Mouse (Mus musculus) central nervous system, embryonic 18 days (tissue): ENCODE data around the gene Cts6. TPM values are rescaled to one million over a fixed set of nuclear protein-coding genes. Genes with fewer than 3 reads are reported as not detected.

Source experiments
- polyA plus RNA-seq: library from polyadenylated mRNA; depleted of rRNA; stranded (reverse); fragments of >200 nt; gene quantifications from 2 replicates; pipeline ENCODE4 v1.2.3, GENCODE M21; 2012; rRNA removed

Cts6 gene
- polyA plus RNA-seq: not detected in 2 replicates

DNA sequence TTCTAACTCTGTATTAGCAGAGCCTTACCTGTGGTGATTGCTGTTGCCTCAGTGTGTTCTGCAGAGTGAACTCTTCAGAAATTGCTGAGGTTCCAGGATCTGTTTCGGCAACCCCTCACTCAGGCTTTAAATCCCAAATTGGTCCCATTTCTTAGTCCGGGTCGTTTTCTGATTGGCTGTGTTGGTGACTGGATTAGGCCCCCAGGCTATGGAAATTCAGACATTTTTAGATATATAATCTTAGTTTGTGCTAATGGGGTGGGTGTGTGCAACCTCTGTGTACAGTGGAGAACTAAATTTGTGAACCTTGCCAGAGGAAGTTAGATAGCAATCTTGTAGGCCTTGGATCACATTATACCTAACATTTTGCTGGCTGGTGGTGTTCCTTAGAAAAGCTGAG is at the start of gene Cts6:
TSS of gene Cts6 (minus strand) at position 101 of the 400 bp plus-strand sequence.

DNA sequence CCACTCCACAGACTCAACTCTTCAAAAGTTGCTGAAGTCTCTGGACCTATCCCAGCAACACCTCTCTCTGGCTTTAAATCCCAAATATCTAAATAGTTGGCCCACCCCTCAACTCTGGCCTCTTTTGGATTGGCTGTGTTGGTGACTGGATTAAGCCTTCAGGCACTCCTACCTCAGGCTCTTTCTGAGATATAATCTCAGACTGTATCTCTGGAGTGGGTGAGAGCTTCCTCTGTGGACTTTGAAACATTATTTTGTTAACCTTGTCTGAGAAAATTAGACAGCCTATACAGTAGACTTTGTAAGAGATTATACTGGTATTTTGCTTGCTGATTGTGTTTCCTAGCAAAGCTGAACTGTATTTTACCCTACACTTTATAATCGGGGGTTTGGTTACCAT is 39.1 kb downstream of the Cts6 start, which contains the start of gene Ctsr:
TSS of gene Ctsr (minus strand) at position 101 of the 400 bp plus-strand sequence.

Other genes starting within 250 kb of the Cts6 start
- gene Ctsj, start 197.5 kb downstream of the Cts6 start, polyA plus RNA-seq: not detected in 2 replicates
- not detected in 2 replicates for gene Ctsq, start 162.8 kb downstream of the Cts6 start, polyA plus RNA-seq
- gene Ctsr, start 39.2 kb downstream of the Cts6 start, polyA plus RNA-seq: not detected in 2 replicates
- gene Cts8, start 51.9 kb upstream of the Cts6 start, polyA plus RNA-seq: not detected in 2 replicates
- gene Gm49398, start 85.4 kb upstream of the Cts6 start, polyA plus RNA-seq: not detected in 2 replicates
- not detected in 2 replicates for gene Cts7, start 154.8 kb upstream of the Cts6 start, polyA plus RNA-seq